Mouse (Mus musculus): ENCODE results near the gene Sorbs1. TPM values are rescaled to one million over a fixed set of nuclear protein-coding genes. Genes with fewer than 3 reads are reported as not detected.

The Sorbs1 gene
- total RNA-seq, 2 experiments from 2014 or later, result 1.7 to 2.5 TPM

Other genes starting within 250 kb of the Sorbs1 start
- gene Pdlim1, start 241.9 kb downstream of the Sorbs1 start, total RNA-seq (2015), result 163 and 177 TPM in 2 replicates
- 87.9 and 88.3 TPM in 2 replicates for gene Pdlim1, start 241.9 kb downstream of the Sorbs1 start, total RNA-seq (2017)
- 8.3 and 10.5 TPM in 2 replicates for gene Aldh18a1, start 74.7 kb upstream of the Sorbs1 start, total RNA-seq (2015)
- gene Aldh18a1, start 74.7 kb upstream of the Sorbs1 start, total RNA-seq (2017), result 6.5 and 7.6 TPM in 2 replicates
- 2.5 and 5.8 TPM in 2 replicates for gene Tctn3, start 98.5 kb upstream of the Sorbs1 start, total RNA-seq (2015)
- gene Tctn3, start 98.5 kb upstream of the Sorbs1 start, total RNA-seq (2017), result 1.6 and 3.2 TPM in 2 replicates
- 21.8 and 22.3 TPM in 2 replicates for gene Entpd1, start 98.6 kb upstream of the Sorbs1 start, total RNA-seq (2015)
- 44.0 and 51.9 TPM in 2 replicates for gene Entpd1, start 98.6 kb upstream of the Sorbs1 start, total RNA-seq (2017)
- gene Cc2d2b, start 235.0 kb upstream of the Sorbs1 start, total RNA-seq (2015), result not detected in 2 replicates
- not detected in 2 replicates for gene Cc2d2b, start 235.0 kb upstream of the Sorbs1 start, total RNA-seq (2017)

Measured in megakaryocyte, adult 5-6 weeks (primary cell).